Mouse (Mus musculus) MEL (cell line): ENCODE measurements at regions not wholly inside any gene's neighbourhood (a gene's known extent, or its start where the extent isn't known, plus 50 kb on each side); places are given as distances from the start of the nearest gene placed in this dataset.

Experiments used
- DNase-seq: peaks from one replicate; pipeline ENCODE4 v3.0.0; 2011; ENCODE audit warnings: low read depth, low spot score
- H3K27ac ChIP-seq: 2 replicates; pipeline ENCODE4 v1.5.1; 2012; ENCODE audit warnings: low read depth, mild to moderate bottlenecking, control low read depth, low read length, moderate library complexity; ENCODE audit not compliant: control insufficient read depth
- H3K27me3 ChIP-seq, 2 experiments: fragments of 150-350 bp in 1 of 2; sonication (generic) in 1 of 2; 2 replicates each; pipeline ENCODE4 v1.6.1; 2012; ENCODE audit warnings: low read length in 2 of 2, mild to moderate bottlenecking in 2 of 2, improper control_type of control experiment in 1 of 2, moderate library complexity in 1 of 2; ENCODE audit not compliant: insufficient read depth in 2 of 2, control insufficient read depth in 1 of 2
- H3K36me3 ChIP-seq, 2 experiments: 2 replicates each; pipeline ENCODE4 v1.6.1; 2012 to 2014; ENCODE audit warnings: low read length in 2 of 2, improper control_type of control experiment in 1 of 2, inconsistent platforms in 1 of 2, mild to moderate bottlenecking in 1 of 2; ENCODE audit not compliant: insufficient read depth in 2 of 2, control insufficient read depth in 1 of 2
- H3K4me1 ChIP-seq, 2 experiments: fragments of 150-350 bp in 1 of 2; sonication (generic) in 1 of 2; 2 replicates each; pipeline ENCODE4 v1.6.1; 2012; ENCODE audit warnings: low read length in 2 of 2, improper control_type of control experiment in 1 of 2, mild to moderate bottlenecking in 1 of 2; ENCODE audit not compliant: insufficient read depth in 2 of 2, control insufficient read depth in 1 of 2
- H3K4me3 ChIP-seq, 2 experiments: fragments of 150-350 bp in 1 of 2; sonication (generic) in 1 of 2; 2 replicates each; pipeline ENCODE4 v1.5.1; 2012; ENCODE audit warnings: low read depth in 2 of 2, low read length in 2 of 2, mild to moderate bottlenecking in 2 of 2, moderate library complexity in 2 of 2, control low read depth in 1 of 2, improper control_type of control experiment in 1 of 2; ENCODE audit not compliant: control insufficient read depth in 1 of 2, insufficient read depth in 1 of 2
- H3K79me2 ChIP-seq: 2 replicates; pipeline ENCODE4 v1.6.1; 2012; ENCODE audit warnings: mild to moderate bottlenecking, low read length, moderate library complexity; ENCODE audit not compliant: control insufficient read depth, poor library complexity, insufficient read depth
- H3K9ac ChIP-seq: 2 replicates; pipeline ENCODE4 v1.6.1; 2012; ENCODE audit warnings: low read depth, mild to moderate bottlenecking, control low read depth, low read length, moderate library complexity; ENCODE audit not compliant: control insufficient read depth, poor library complexity, severe bottlenecking
- H3K9me3 ChIP-seq: fragments of 150-350 bp; sonication (generic); replicated peaks from 2 replicates; pipeline ENCODE4 v1.6.1; 2012; ENCODE audit warnings: mild to moderate bottlenecking, low read length, improper control_type of control experiment, moderate library complexity; ENCODE audit not compliant: insufficient read depth
- BHLHE40 ChIP-seq: IDR thresholded peaks from 2 replicates; pipeline ENCODE4 v1.6.1; 2012; ENCODE audit warnings: low read depth, mild to moderate bottlenecking, inconsistent platforms, low read length, improper control_type of control experiment, borderline replicate concordance
- CHD1 ChIP-seq: IDR thresholded peaks from 2 replicates; pipeline ENCODE4 v1.6.1; 2012; ENCODE audit warnings: low read depth, mild to moderate bottlenecking, inconsistent platforms, low read length, improper control_type of control experiment
- CHD2 ChIP-seq: IDR thresholded peaks from 2 replicates; pipeline ENCODE4 v1.6.1; 2011; ENCODE audit warnings: low read length, improper control_type of control experiment
- CTCF ChIP-seq, 3 experiments: IDR thresholded peaks in 2 of 3; conservative IDR thresholded peaks in 1 of 3; 2 replicates each; pipeline ENCODE4 v1.5.1; 2011 to 2012; ENCODE audit warnings: low read length in 3 of 3, low read depth in 2 of 3, mild to moderate bottlenecking in 2 of 3, improper control_type of control experiment in 1 of 3, inconsistent platforms in 1 of 3, mixed read lengths in 1 of 3, moderate library complexity in 1 of 3; ENCODE audit not compliant: control insufficient read depth in 1 of 3, insufficient read depth in 1 of 3, poor library complexity in 1 of 3, severe bottlenecking in 1 of 3
- E2F4 ChIP-seq: IDR thresholded peaks from 2 replicates; pipeline ENCODE4 v1.6.1; 2011; ENCODE audit warnings: low read depth, low read length, improper control_type of control experiment, borderline replicate concordance
- ELF1 ChIP-seq: IDR thresholded peaks from 2 replicates; pipeline ENCODE4 v1.6.1; 2014; ENCODE audit warnings: low read depth, mild to moderate bottlenecking, inconsistent platforms, low read length, improper control_type of control experiment, moderate library complexity
- EP300 ChIP-seq, 2 experiments: IDR thresholded peaks; 2 replicates each; pipeline ENCODE4 v1.6.1; 2011; ENCODE audit warnings: improper control_type of control experiment in 2 of 2, low read length in 2 of 2, low read depth in 1 of 2, mild to moderate bottlenecking in 1 of 2
- ETS1 ChIP-seq: IDR thresholded peaks from 2 replicates; pipeline ENCODE4 v1.6.1; 2012; ENCODE audit warnings: low read depth, mild to moderate bottlenecking, inconsistent platforms, low read length, improper control_type of control experiment, moderate library complexity
- GABPA ChIP-seq: IDR thresholded peaks from 2 replicates; pipeline ENCODE4 v1.6.1; 2012; ENCODE audit warnings: low read depth, mild to moderate bottlenecking, inconsistent platforms, low read length, improper control_type of control experiment, moderate library complexity
- GATA1 ChIP-seq: IDR thresholded peaks from 2 replicates; pipeline ENCODE4 v1.6.1; 2011; ENCODE audit warnings: low read depth, low read length, improper control_type of control experiment
- HCFC1 ChIP-seq: IDR thresholded peaks from 2 replicates; pipeline ENCODE4 v1.6.1; 2012; ENCODE audit warnings: low read depth, mild to moderate bottlenecking, inconsistent platforms, low read length, improper control_type of control experiment, moderate library complexity
- JUND ChIP-seq: IDR thresholded peaks from 2 replicates; pipeline ENCODE4 v1.6.1; 2011; ENCODE audit warnings: low read depth, mild to moderate bottlenecking, improper control_type of control experiment, low read length
- KAT2A ChIP-seq: conservative IDR thresholded peaks from 2 replicates; pipeline ENCODE4 v1.6.1; 2012; ENCODE audit warnings: low read depth, low read length, improper control_type of control experiment, inconsistent platforms
- MAFK ChIP-seq: IDR thresholded peaks from 2 replicates; pipeline ENCODE4 v1.6.1; 2011; ENCODE audit warnings: low read depth, mild to moderate bottlenecking, low read length, improper control_type of control experiment, borderline replicate concordance
- MAX ChIP-seq: IDR thresholded peaks from 2 replicates; pipeline ENCODE4 v1.6.1; 2011; ENCODE audit warnings: low read length, improper control_type of control experiment
- MAZ ChIP-seq: IDR thresholded peaks from 2 replicates; pipeline ENCODE4 v1.6.1; 2012; ENCODE audit warnings: low read depth, mild to moderate bottlenecking, inconsistent platforms, low read length, improper control_type of control experiment
- MEF2A ChIP-seq: IDR thresholded peaks from 2 replicates; pipeline ENCODE4 v1.6.1; 2014; ENCODE audit warnings: low read depth, mild to moderate bottlenecking, inconsistent platforms, low read length, improper control_type of control experiment; ENCODE audit not compliant: poor library complexity, insufficient replicate concordance, severe bottlenecking; ENCODE audit errors: extremely low read depth
- MXI1 ChIP-seq: IDR thresholded peaks from 2 replicates; pipeline ENCODE4 v1.6.1; 2011; ENCODE audit warnings: mild to moderate bottlenecking, low read depth, low read length, improper control_type of control experiment
- MYB ChIP-seq: IDR thresholded peaks from 2 replicates; pipeline ENCODE4 v1.6.1; 2011; ENCODE audit warnings: mild to moderate bottlenecking, low read depth, low read length, improper control_type of control experiment
- MYC ChIP-seq: IDR thresholded peaks from 2 replicates; pipeline ENCODE4 v1.6.1; 2011; ENCODE audit warnings: low read depth, mild to moderate bottlenecking, low read length, improper control_type of control experiment, moderate library complexity
- NELFE ChIP-seq: IDR thresholded peaks from 2 replicates; pipeline ENCODE4 v1.6.1; 2011; ENCODE audit warnings: low read depth, low read length, improper control_type of control experiment
- NRF1 ChIP-seq: IDR thresholded peaks from 2 replicates; pipeline ENCODE4 v1.6.1; 2014; ENCODE audit warnings: low read depth, mild to moderate bottlenecking, inconsistent platforms, low read length, improper control_type of control experiment, moderate library complexity; ENCODE audit not compliant: poor library complexity, insufficient read depth, severe bottlenecking
- POLR2A ChIP-seq, 2 experiments: IDR thresholded peaks; 2 replicates each; pipeline ENCODE4 v1.6.1; 2011 to 2012; ENCODE audit warnings: low read length in 2 of 2, mild to moderate bottlenecking in 2 of 2, control low read depth in 1 of 2, improper control_type of control experiment in 1 of 2, low read depth in 1 of 2, moderate library complexity in 1 of 2; ENCODE audit not compliant: control insufficient read depth in 1 of 2, insufficient read depth in 1 of 2, poor library complexity in 1 of 2
- POLR2AphosphoS2 ChIP-seq: IDR thresholded peaks from 2 replicates; pipeline ENCODE4 v1.6.1; 2011; ENCODE audit warnings: low read length, improper control_type of control experiment
- POLR2AphosphoS5 ChIP-seq: IDR thresholded peaks from 2 replicates; pipeline ENCODE4 v1.6.1; 2012; ENCODE audit warnings: low read depth, borderline replicate concordance, mild to moderate bottlenecking, inconsistent platforms, low read length, moderate library complexity, mixed read lengths
- RAD21 ChIP-seq: IDR thresholded peaks from 2 replicates; pipeline ENCODE4 v1.6.1; 2011; ENCODE audit warnings: mild to moderate bottlenecking, low read depth, low read length, improper control_type of control experiment
- RCOR1 ChIP-seq: IDR thresholded peaks from 2 replicates; pipeline ENCODE4 v1.6.1; 2012; ENCODE audit warnings: low read depth, mild to moderate bottlenecking, inconsistent platforms, low read length, improper control_type of control experiment
- SIN3A ChIP-seq: IDR thresholded peaks from 2 replicates; pipeline ENCODE4 v1.6.1; 2012; ENCODE audit warnings: low read length, improper control_type of control experiment, inconsistent platforms
- SMC3 ChIP-seq: IDR thresholded peaks from 2 replicates; pipeline ENCODE4 v1.6.1; 2011; ENCODE audit warnings: low read depth, low read length, improper control_type of control experiment
- TAL1 ChIP-seq: IDR thresholded peaks from 2 replicates; pipeline ENCODE4 v1.6.1; 2012; ENCODE audit warnings: mild to moderate bottlenecking, inconsistent platforms, low read length, moderate library complexity, mixed read lengths
- TBP ChIP-seq: IDR thresholded peaks from 2 replicates; pipeline ENCODE4 v1.8.0; 2011; ENCODE audit warnings: low read depth, low read length, improper control_type of control experiment
- TCF12 ChIP-seq: IDR thresholded peaks from 2 replicates; pipeline ENCODE4 v1.6.1; 2014; ENCODE audit warnings: low read depth, mild to moderate bottlenecking, inconsistent platforms, low read length, improper control_type of control experiment, moderate library complexity
- UBTF ChIP-seq: IDR thresholded peaks from 2 replicates; pipeline ENCODE4 v1.6.1; 2012; ENCODE audit warnings: low read depth, mild to moderate bottlenecking, inconsistent platforms, low read length, improper control_type of control experiment, moderate library complexity, borderline replicate concordance; ENCODE audit not compliant: insufficient read depth
- USF1 ChIP-seq: IDR thresholded peaks from 2 replicates; pipeline ENCODE4 v1.6.1; 2014; ENCODE audit warnings: low read depth, mild to moderate bottlenecking, inconsistent platforms, low read length, improper control_type of control experiment, moderate library complexity
- USF2 ChIP-seq, 2 experiments: IDR thresholded peaks; 2 replicates each; pipeline ENCODE4 v1.6.1; 2011 to 2012; ENCODE audit warnings: improper control_type of control experiment in 2 of 2, low read length in 2 of 2, borderline replicate concordance in 1 of 2, inconsistent platforms in 1 of 2, low read depth in 1 of 2, mild to moderate bottlenecking in 1 of 2; ENCODE audit not compliant: insufficient read depth in 1 of 2
- ZC3H11A ChIP-seq: IDR thresholded peaks from 2 replicates; pipeline ENCODE4 v1.6.1; 2012; ENCODE audit warnings: low read depth, mild to moderate bottlenecking, inconsistent platforms, low read length, improper control_type of control experiment
- ZKSCAN1 ChIP-seq: IDR thresholded peaks from 2 replicates; pipeline ENCODE4 v1.6.1; 2012; ENCODE audit warnings: low read depth, mild to moderate bottlenecking, inconsistent platforms, low read length, improper control_type of control experiment, moderate library complexity
- ZMIZ1 ChIP-seq: IDR thresholded peaks from 2 replicates; pipeline ENCODE4 v1.6.1; 2012; ENCODE audit warnings: low read depth, mild to moderate bottlenecking, inconsistent platforms, low read length, improper control_type of control experiment, moderate library complexity

DNA sequence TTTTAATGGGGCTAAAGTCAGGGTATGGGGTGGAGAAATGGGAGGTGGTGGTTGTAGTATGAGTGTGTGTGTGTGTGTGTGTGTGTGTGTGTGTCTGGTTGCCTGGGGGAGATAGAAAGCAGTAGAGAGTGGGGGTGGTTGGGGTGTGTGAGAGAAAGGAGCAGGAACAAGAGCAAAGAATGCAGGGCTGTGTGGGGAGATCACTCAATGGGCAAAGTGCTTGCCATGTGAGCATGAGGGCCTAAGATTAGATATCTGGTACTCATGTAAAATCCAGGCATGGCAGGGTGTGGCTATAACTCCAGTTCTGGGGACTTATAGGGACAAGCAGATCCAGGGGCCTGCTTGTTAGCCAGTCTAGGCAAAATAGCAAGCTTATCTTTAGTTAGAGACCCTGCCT lies 161.7 kb downstream of the Wdr20rt start:
- Histone ChIP-seq H3K27ac (peak overlapping the region; percentile 69), H3K4me3 (no peak overlapping the region), H3K9ac (no peak overlapping the region), H3K4me1 (peaks cover 7 to 11% of the 10 kb centered on the region in 2 experiments), H3K79me2 (no peaks in the 10 kb centered on the region), H3K27me3 (no peaks in the 10 kb centered on the region), H3K9me3 (no peaks in the 10 kb centered on the region), H3K36me3 (peaks cover 0 to 9% of the 10 kb centered on the region in 2 experiments; a peak in 2 of 4 replicates)
- DNase-seq, result peak; percentile 56
- no peak for TF ChIP-seq TBP
- no peak for TF ChIP-seq ZKSCAN1
- TF ChIP-seq HCFC1, result no peak
- TF ChIP-seq EP300 (IDR thresholded peaks at IDR 0.05; ENCODE audit: low read depth in 1 of 2, low read length in 2 of 2), result peak; percentile 45 to 54; a peak in 3 of 4 replicates
- TF ChIP-seq MAX, result peak; percentile 46; the same call in 1 of the 2 replicates
- no peak for TF ChIP-seq NRF1
- TF ChIP-seq ELF1, result no peak
- TF ChIP-seq SMC3, result no peak
- TF ChIP-seq MXI1, result peak; percentile 30; the same call in 1 of the 2 replicates
- no peak for TF ChIP-seq POLR2A (IDR thresholded peaks at IDR 0.05; ENCODE audit: control insufficient read depth in 1 of 2, insufficient read depth in 1 of 2, low read depth in 1 of 2, low read length in 2 of 2, poor library complexity in 1 of 2)
- no peak for TF ChIP-seq POLR2AphosphoS5
- TF ChIP-seq CHD2, result no peak
- peak; percentile 23; the same call in 1 of the 2 replicates for TF ChIP-seq TCF12
- peak; percentile 43; the same call in 1 of the 2 replicates for TF ChIP-seq MYC
- TF ChIP-seq CTCF (IDR thresholded peaks at IDR 0.05 in 2 of 3, conservative IDR thresholded peaks at IDR 0.05 in 1 of 3; ENCODE audit: control insufficient read depth in 1 of 3, insufficient read depth in 1 of 3, low read depth in 2 of 3, low read length in 3 of 3, poor library complexity in 1 of 3, severe bottlenecking in 1 of 3), result no peak
- peak; percentile 22; the same call in 1 of the 2 replicates for TF ChIP-seq USF1
- TF ChIP-seq RAD21, result no peak
- no peak for TF ChIP-seq E2F4
- TF ChIP-seq MEF2A, result no peak
- TF ChIP-seq MYB, result no peak
- 0 out of 2 replicates have a peak, but pooled peaks have one; percentile 11 for TF ChIP-seq RCOR1
- TF ChIP-seq TAL1, result 0 out of 2 replicates have a peak, but pooled peaks have one; percentile 5
- no peak for TF ChIP-seq NELFE
- TF ChIP-seq ZMIZ1, result no peak
- TF ChIP-seq GATA1, result peak; percentile 31; the same call in 1 of the 2 replicates
- TF ChIP-seq JUND, result no peak
- no peak for TF ChIP-seq MAFK
- TF ChIP-seq BHLHE40, result no peak
- no peak for TF ChIP-seq KAT2A
- TF ChIP-seq ETS1, result peak; percentile 29; the same call in 1 of the 2 replicates
- no peak for TF ChIP-seq UBTF
- TF ChIP-seq USF2 (IDR thresholded peaks at IDR 0.05; ENCODE audit: borderline replicate concordance in 1 of 2, insufficient read depth in 1 of 2, low read depth in 1 of 2, low read length in 2 of 2), result no peak
- TF ChIP-seq SIN3A, result no peak
- TF ChIP-seq MAZ, result no peak
- no peak for TF ChIP-seq CHD1
- no peak for TF ChIP-seq ZC3H11A
- no peak for TF ChIP-seq GABPA
- no peak for TF ChIP-seq POLR2AphosphoS2
